Mouse (Mus musculus) heart, postnatal 14 days (tissue): Measurements from ENCODE around the gene Olfml2a. TPM values are rescaled to one million over a fixed set of nuclear protein-coding genes. Genes with fewer than 3 reads are reported as not detected.
A peak's percentile ranks its signal among the peaks of the same experiment; 100 is the strongest.

Experiments
- DNase-seq, 2 experiments: peaks; one replicate each; pipeline ENCODE4 v3.0.0; 2021 to 2022
- intact Hi-C: fragments of 180-260 bp; cut with DNase I; formaldehyde crosslinking; loops from one replicate; pipeline ENCODE4 v1.15.1; 2025
- long read RNA-seq, 2 experiments: library from polyadenylated mRNA; stranded (forward); transcript quantifications; one replicate each; pipeline ENCODE4 v2.0.0; 2021
- total RNA-seq, 2 experiments: library from RNA; stranded (reverse); gene quantifications; 2 replicates each; pipeline ENCODE4 v1.2.3; 2021

The Olfml2a gene
- 10 to 100 TPM; 11.6 to 11.8 TPM for total RNA-seq
- long read RNA-seq, experiment 1, full-length matches to known transcripts: 2 of 7 reads
- long read RNA-seq, experiment 1, partial matches to known transcripts: 0 of 7 reads
- long read RNA-seq, experiment 1, other reads (novel, unspliced or antisense): 5 of 7 reads
- long read RNA-seq, experiment 2, full-length matches to known transcripts: 4 of 5 reads
- long read RNA-seq, experiment 2, partial matches to known transcripts: 0 of 5 reads
- long read RNA-seq, experiment 2, other reads (novel, unspliced or antisense): 1 of 5 reads

- peak; percentile 73 to 81 for DNase-seq
- intact Hi-C loops: loop anchor here (2.0 kb wide), 1 partner anchor 17 kb away; no protein-coding TSS in a partner anchor
Measured at GRCm38 (mm10) chr2:38931851-38932667, at the start of gene Olfml2a. TSS of gene Olfml2a (plus strand) at chr2:38931978.

GRCm38 (mm10) chr2:38902866-38903265 lies 28.9 kb upstream of the Olfml2a start:
- intact Hi-C loops: no loop called here
- DNase-seq: no peak

- DNase-seq: no peak
- intact Hi-C loops: no loop called here
Measured at GRCm38 (mm10) chr2:38904290-38904689, 27.5 kb upstream of the Olfml2a start.

- intact Hi-C loops: no loop called here
- peak in 1 of 2 experiments; percentile 33 for DNase-seq
Measured at GRCm38 (mm10) chr2:38906097-38906496, 25.7 kb upstream of the Olfml2a start.

GRCm38 (mm10) chr2:38908604-38909003 lies 23.2 kb upstream of the Olfml2a start:
- intact Hi-C loops: no loop called here
- DNase-seq: no peak

- no peak for DNase-seq
- intact Hi-C loops: no loop called here
Measured at GRCm38 (mm10) chr2:38914517-38914916, 17.3 kb upstream of the Olfml2a start.

GRCm38 (mm10) chr2:38914965-38915364 lies 16.8 kb upstream of the Olfml2a start:
- intact Hi-C loops: no loop called here
- DNase-seq: no peak

GRCm38 (mm10) chr2:38916947-38917691 lies 14.7 kb upstream of the Olfml2a start:
- intact Hi-C loops: no loop called here
- no peak for DNase-seq

- intact Hi-C loops: loop anchor here (10.0 kb wide), 1 partner anchor 263 kb away; no protein-coding TSS in a partner anchor
- no peak for DNase-seq
Measured at GRCm38 (mm10) chr2:38921374-38921773, 10.4 kb upstream of the Olfml2a start.

GRCm38 (mm10) chr2:38923471-38923870 lies 8.3 kb upstream of the Olfml2a start:
- intact Hi-C loops: loop anchor here (10.0 kb wide), 1 partner anchor 261 kb away; no protein-coding TSS in a partner anchor
- no peak for DNase-seq

- no peak for DNase-seq
- intact Hi-C loops: loop anchor here (10.0 kb wide), 1 partner anchor 261 kb away; no protein-coding TSS in a partner anchor
Measured at GRCm38 (mm10) chr2:38923911-38924310, 7.9 kb upstream of the Olfml2a start.

- no peak for DNase-seq
- intact Hi-C loops: loop anchor here (10.0 kb wide), 1 partner anchor 260 kb away; no protein-coding TSS in a partner anchor
Measured at GRCm38 (mm10) chr2:38924571-38924970, 7.2 kb upstream of the Olfml2a start.

GRCm38 (mm10) chr2:38925171-38926080 lies 6.4 kb upstream of the Olfml2a start:
- intact Hi-C loops: loop anchor here (10.0 kb wide), 1 partner anchor 259 kb away; no protein-coding TSS in a partner anchor
- peak; percentile 16 to 21 for DNase-seq

- peak; percentile 91 to 95 for DNase-seq
- intact Hi-C loops: loop anchor here (10.0 kb wide), 1 partner anchor 258 kb away; no protein-coding TSS in a partner anchor
Measured at GRCm38 (mm10) chr2:38926145-38926891, 5.5 kb upstream of the Olfml2a start.

GRCm38 (mm10) chr2:38927115-38927979 lies 4.4 kb upstream of the Olfml2a start, which contains the start of gene Nr6a1:
TSS of gene Nr6a1 (minus strand) at chr2:38927688.
- peak; percentile 84 to 87 for DNase-seq
- intact Hi-C loops: loop anchor here (1.0 to 10.0 kb wide), 2 partner anchors 71 to 257 kb away; no protein-coding TSS in a partner anchor

- no peak for DNase-seq
Measured at GRCm38 (mm10) chr2:38930269-38930668, 1.5 kb upstream of the Olfml2a start.

GRCm38 (mm10) chr2:38933931-38934330 lies 2.2 kb downstream of the Olfml2a start:
- no peak for DNase-seq
- intact Hi-C loops: no loop called here

More at GRCm38 (mm10) chr2:38930269-38930668, 1.5 kb upstream of the Olfml2a start:
- intact Hi-C loops: loop anchor here (2.0 kb wide), 1 partner anchor 19 kb away; no protein-coding TSS in a partner anchor
